Mouse (Mus musculus) forebrain, postnatal 0 days (tissue): ENCODE data around the gene Tomm70a. TPM values are rescaled to one million over a fixed set of nuclear protein-coding genes. Genes with fewer than 3 reads are reported as not detected.

Source experiments
- ATAC-seq: fragments of 200-750 bp; cut with Nextera tagmentation; 2 replicates; pipeline ENCODE4 v1.8.0; 2017; ENCODE audit warnings: mild to moderate bottlenecking, moderate library complexity
- DNase-seq: peaks from one replicate; pipeline ENCODE4 v3.0.0-alpha.2; 2015
- H3K27ac ChIP-seq: fragments of 300-500 bp; sonication (generic); 2 replicates; pipeline ENCODE4 v1.5.1; 2014; ENCODE audit warnings: low read depth, mild to moderate bottlenecking, antibody characterized with exemption, low read length, moderate library complexity, mixed read lengths
- H3K27me3 ChIP-seq: fragments of 300-500 bp; sonication (generic); 2 replicates; pipeline ENCODE4 v1.6.1; 2014; ENCODE audit warnings: mild to moderate bottlenecking, low read length, mixed read lengths; ENCODE audit not compliant: insufficient read depth
- H3K36me3 ChIP-seq: fragments of 300-500 bp; sonication (generic); 2 replicates; pipeline ENCODE4 v1.6.1; 2014; ENCODE audit warnings: mild to moderate bottlenecking, moderate library complexity; ENCODE audit not compliant: insufficient read depth
- H3K4me1 ChIP-seq: fragments of 300-500 bp; sonication (generic); 2 replicates; pipeline ENCODE4 v1.6.1; 2014; ENCODE audit warnings: antibody characterized with exemption; ENCODE audit not compliant: insufficient read depth
- H3K4me2 ChIP-seq: fragments of 300-500 bp; sonication (generic); 2 replicates; pipeline ENCODE4 v1.6.1; 2014; ENCODE audit warnings: low read depth, mild to moderate bottlenecking, moderate library complexity
- H3K4me3 ChIP-seq: fragments of 300-500 bp; sonication (generic); 2 replicates; pipeline ENCODE4 v1.5.1; 2014; ENCODE audit warnings: low read depth, low read length, mixed read lengths
- H3K9ac ChIP-seq: fragments of 300-500 bp; sonication (generic); 2 replicates; pipeline ENCODE4 v1.6.1; 2014; ENCODE audit warnings: mild to moderate bottlenecking
- H3K9me3 ChIP-seq: fragments of 300-500 bp; sonication (generic); 2 replicates; pipeline ENCODE4 v1.6.1; 2016; ENCODE audit warnings: low read length
- CTCF ChIP-seq: sonication (generic); IDR thresholded peaks from 2 replicates; pipeline ENCODE4 v1.5.1; 2016; ENCODE audit warnings: antibody characterized with exemption, control low read depth, low read depth
- whole genome bisulfite sequencing: fragments of 180-500 bp; shearing (Covaris S2); extraction: QIAGEN DNeasy Blood & Tissue Kit; methylation state at CpG from one replicate; pipeline ENCODE4 v1.1.7; 2014; 5-methylcytosine and 5-hydroxymethylcytosine counted together
- polyA plus RNA-seq: library from polyadenylated mRNA; unstranded; fragments of >200 nt; fragmentation: Nextera tagmentation; extraction: Ambion mirVana; gene quantifications from 2 replicates; pipeline ENCODE4 v1.2.1, GENCODE M21; 2015
- total RNA-seq: library from RNA; depleted of rRNA; stranded (reverse); fragments of >200 nt; gene quantifications from 2 replicates; pipeline ENCODE4 v1.2.3, GENCODE M21; 2014; rRNA removed

The Tomm70a gene
- total and polyA plus RNA-seq, 2 experiments from 2014 or later, result 65.7 to 138 TPM

- TF ChIP-seq CTCF, result no peak
- no peaks in the 10 kb centered on the region for H3K27me3 ChIP-seq
- H3K27ac ChIP-seq, result no peak overlapping the region
- no peaks in the 10 kb centered on the region for H3K9me3 ChIP-seq
- WGBS, result 93% methylated on average over 8 of the region's 8 CpGs
- H3K4me2 ChIP-seq, result no peak overlapping the region
- no peak overlapping the region for H3K9ac ChIP-seq
- ATAC-seq, result no peak
- H3K4me1 ChIP-seq, result no peaks in the 10 kb centered on the region
- DNase-seq, result no peak
- peaks cover 41% of the 10 kb centered on the region for H3K36me3 ChIP-seq
- H3K4me3 ChIP-seq, result no peak overlapping the region
Observed at GRCm38 (mm10) chr16:57190390-57190789, 68.9 kb downstream of the Tomm70a start.

DNA sequence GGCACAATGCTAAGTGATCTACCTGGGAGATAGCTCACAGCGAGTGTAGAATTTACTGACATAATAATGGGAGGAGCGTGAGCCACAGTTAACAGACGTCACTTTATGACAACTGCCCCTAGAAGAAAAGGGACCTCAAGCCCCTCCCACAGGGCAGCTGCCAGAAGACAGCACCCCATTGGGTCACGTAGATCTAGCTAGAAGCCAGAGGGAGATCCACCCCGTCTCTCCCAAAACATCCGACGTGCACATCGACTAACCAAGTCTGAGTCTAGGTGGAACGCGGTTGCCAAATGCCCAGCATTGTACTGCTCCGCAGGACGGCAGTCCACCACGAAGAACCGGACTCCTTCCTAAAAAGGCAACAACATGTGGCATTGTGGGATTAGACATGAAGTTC, 69.7 kb downstream of the Tomm70a start:
- Histone ChIP-seq H3K9me3 (no peaks in the 10 kb centered on the region), H3K36me3 (peaks cover 35% of the 10 kb centered on the region), H3K27me3 (no peaks in the 10 kb centered on the region), H3K4me2 (no peak overlapping the region), H3K4me3 (no peak overlapping the region), H3K4me1 (no peaks in the 10 kb centered on the region), H3K9ac (no peak overlapping the region), H3K27ac (no peak overlapping the region)
- TF ChIP-seq CTCF, result no peak
- ATAC-seq (no peak), DNase-seq (no peak)
- 87% methylated on average over 14 of the region's 14 CpGs for WGBS

DNA sequence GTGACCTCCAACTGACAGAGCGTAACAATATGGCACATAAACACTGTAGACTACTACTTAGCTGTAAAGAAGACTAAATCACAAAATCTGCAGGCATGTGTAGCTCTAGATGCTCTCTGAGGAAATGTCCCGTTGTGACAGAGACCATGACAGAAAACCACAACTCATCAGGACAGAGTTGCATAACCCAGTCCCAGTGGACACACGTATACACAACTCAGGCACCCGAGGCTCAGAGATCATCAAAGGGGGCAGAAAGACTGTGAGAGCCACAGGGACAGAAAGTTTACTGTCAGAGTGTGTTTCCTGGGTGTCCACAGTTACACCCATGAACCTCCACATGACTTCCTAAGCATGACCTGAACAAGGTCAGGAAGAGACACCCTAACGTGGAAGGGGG, 75.1 kb downstream of the Tomm70a start:
- H3K4me1 ChIP-seq, result no peaks in the 10 kb centered on the region
- H3K36me3 ChIP-seq, result peaks cover 28% of the 10 kb centered on the region
- H3K4me3 ChIP-seq, result no peak overlapping the region
- no peak for TF ChIP-seq CTCF
- no peak for DNase-seq
- H3K27ac ChIP-seq, result no peak overlapping the region
- ATAC-seq, result no peak
- H3K4me2 ChIP-seq, result no peak overlapping the region
- no peak overlapping the region for H3K9ac ChIP-seq
- H3K9me3 ChIP-seq, result no peaks in the 10 kb centered on the region
- H3K27me3 ChIP-seq, result no peaks in the 10 kb centered on the region
- WGBS, result 85% methylated on average over 5 of the region's 5 CpGs

GRCm38 (mm10) chr16:57197281-57197680, 75.8 kb downstream of the Tomm70a start:
- 70% methylated on average over 3 of the region's 3 CpGs for WGBS
- H3K9me3 ChIP-seq, result no peaks in the 10 kb centered on the region
- H3K36me3 ChIP-seq, result peaks cover 21% of the 10 kb centered on the region
- H3K27me3 ChIP-seq, result no peaks in the 10 kb centered on the region
- no peak for TF ChIP-seq CTCF
- H3K4me3 ChIP-seq, result no peak overlapping the region
- DNase-seq (no peak), ATAC-seq (no peak)
- no peak overlapping the region for H3K4me2 ChIP-seq
- no peaks in the 10 kb centered on the region for H3K4me1 ChIP-seq
- H3K27ac ChIP-seq, result no peak overlapping the region
- no peak overlapping the region for H3K9ac ChIP-seq

Other genes starting within 250 kb of the Tomm70a start
- gene Tmem45a, start 235.5 kb upstream of the Tomm70a start, total RNA-seq, result 1.5 and 3.0 TPM in 2 replicates
- gene Tmem45a, start 235.5 kb upstream of the Tomm70a start, polyA plus RNA-seq, result 3.8 and 4.0 TPM in 2 replicates
- gene Lnp1, start 193.6 kb upstream of the Tomm70a start, total RNA-seq, result 0.76 and 1.9 TPM in 2 replicates
- gene Lnp1, start 193.6 kb upstream of the Tomm70a start, polyA plus RNA-seq, result 1.5 and 1.9 TPM in 2 replicates
- 0.05 and 0.15 TPM in 2 replicates for gene Tmem45a2, start 50.3 kb upstream of the Tomm70a start, total RNA-seq
- gene Tmem45a2, start 50.3 kb upstream of the Tomm70a start, polyA plus RNA-seq, result 0.10 TPM in 1 of 2 replicates, not detected in the other
- gene Nit2, start 45.6 kb downstream of the Tomm70a start, total RNA-seq, result 23.7 and 28.5 TPM in 2 replicates
- gene Nit2, start 45.6 kb downstream of the Tomm70a start, polyA plus RNA-seq, result 38.8 and 41.4 TPM in 2 replicates
- 75.8 and 89.1 TPM in 2 replicates for gene Tbc1d23, start 109.8 kb downstream of the Tomm70a start, total RNA-seq
- gene Tbc1d23, start 109.8 kb downstream of the Tomm70a start, polyA plus RNA-seq, result 29.3 and 33.5 TPM in 2 replicates
- 0.23 and 0.24 TPM in 2 replicates for gene Tmem30c, start 171.2 kb downstream of the Tomm70a start, total RNA-seq
- gene Tmem30c, start 171.2 kb downstream of the Tomm70a start, polyA plus RNA-seq, result 0.27 TPM in 1 of 2 replicates, not detected in the other
- 1.3 and 1.8 TPM in 2 replicates for gene Filip1l, start 231.4 kb downstream of the Tomm70a start, total RNA-seq
- gene Filip1l, start 231.4 kb downstream of the Tomm70a start, polyA plus RNA-seq, result 1.7 and 1.8 TPM in 2 replicates